ENCODE assay signal across 9 mouse cellular contexts in the genomic region with DNA sequence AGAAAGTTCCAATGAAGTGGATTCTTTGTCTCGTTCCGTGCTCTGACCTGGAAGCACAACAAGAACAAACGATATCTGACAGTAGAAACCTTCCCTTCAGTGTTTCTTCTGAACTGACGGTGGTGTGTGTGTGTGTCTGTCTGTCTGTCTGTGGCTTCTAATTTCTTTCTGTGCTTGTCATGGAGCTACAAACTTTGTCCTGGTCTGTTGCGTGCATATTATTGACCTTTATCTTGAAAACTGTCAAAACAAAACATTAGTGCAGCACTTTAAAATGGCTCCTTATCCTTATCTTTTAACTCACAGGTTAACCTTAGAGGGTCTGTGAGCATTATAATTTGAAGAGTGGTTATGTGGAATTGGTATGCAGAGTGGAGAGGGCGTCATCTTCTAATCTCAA. TPM values are rescaled to one million over a fixed set of nuclear protein-coding genes. Genes with fewer than 3 reads are reported as not detected.
DNase-seq lines count a peak whose midpoint lies in the region; ATAC-seq and TF ChIP-seq lines count a peak whose summit lies in the region.
"Had no signal": no experiment of that assay in that cellular context is flagged by ENCODE, and none has a peak within 500 bp of the region (broad histone marks: within the 10 kb centered on the region; RNA-seq: fewer than 3 reads in every experiment).

No protein-coding gene starts in this region.

- TF ChIP-seq CTCF in heart, postnatal 0 days (IDR thresholded peaks at IDR 0.05; ENCODE audit: low read depth) = no peak

- WGBS in heart, postnatal 0 days = 7% methylated on average over 6 of the region's 6 CpGs
- WGBS in hindbrain, embryonic 14.5 days = 58% methylated on average over 6 of the region's 6 CpGs
- 71% methylated on average over 6 of the region's 6 CpGs for WGBS in midbrain, embryonic 11.5 days

- DNase-seq in heart, postnatal 0 days (ENCODE audit: low spot score) = no peak
- DNase-seq in heart, adult 9 months (ENCODE audit: low spot score in 2 of 2) = no peak
- peak; percentile 40 for DNase-seq in c-Kit-positive CD71-positive TER-119-negative erythroid progenitor cells, embryonic 14.5 days (ENCODE audit: low read depth)
- no peak for DNase-seq in hindbrain, embryonic 14.5 days (ENCODE audit: low spot score)
- no peak for DNase-seq in midbrain, embryonic 11.5 days (ENCODE audit: low spot score, missing footprints)
- DNase-seq in frontal cortex, postnatal 25 days (ENCODE audit: low spot score in 2 of 2) = no peak
- no peak for DNase-seq in left cerebral cortex, adult 8-10 months (ENCODE audit: low spot score in 2 of 2)
- DNase-seq in kidney, postnatal 10 days = no peak
- DNase-seq: spleen, adult 18-20 months had no signal

- H3K9me3 ChIP-seq in heart, postnatal 0 days (replicated peaks; ENCODE audit: control insufficient read depth, low read length) = no peaks in the 10 kb centered on the region
- no peaks in the 10 kb centered on the region for H3K9me3 ChIP-seq in hindbrain, embryonic 14.5 days (ENCODE audit: control insufficient read depth, low read length)
- no peaks in the 10 kb centered on the region for H3K9me3 ChIP-seq in midbrain, embryonic 11.5 days (ENCODE audit: control insufficient read depth, low read length)

- TF ChIP-seq EP300 in heart, postnatal 0 days (IDR thresholded peaks at IDR 0.05; ENCODE audit: low read depth) = no peak

- ATAC-seq in heart, postnatal 0 days (ENCODE audit: insufficient read depth, low read depth) = no peak
- no peak for ATAC-seq in hindbrain, embryonic 14.5 days (ENCODE audit: low FRiP score)
- no peak for ATAC-seq in midbrain, embryonic 11.5 days (ENCODE audit: low FRiP score)

- peak overlapping the region; percentile 88 for H3K4me3 ChIP-seq in heart, postnatal 0 days (ENCODE audit: low read depth, low read length)
- H3K4me3 ChIP-seq in hindbrain, embryonic 14.5 days (replicated peaks; ENCODE audit: low read length) = peak overlapping the region; percentile 96
- peak overlapping the region; percentile 99 for H3K4me3 ChIP-seq in midbrain, embryonic 11.5 days (ENCODE audit: low read depth, low read length)

- peaks cover 22% of the 10 kb centered on the region for H3K4me1 ChIP-seq in heart, postnatal 0 days (ENCODE audit: control insufficient read depth, insufficient read depth)
- H3K4me1 ChIP-seq in hindbrain, embryonic 14.5 days (replicated peaks; ENCODE audit: control insufficient read depth, insufficient read depth, low read length) = peaks cover 35% of the 10 kb centered on the region
- peaks cover 15% of the 10 kb centered on the region for H3K4me1 ChIP-seq in midbrain, embryonic 11.5 days (ENCODE audit: control insufficient read depth, insufficient read depth, low read length)

- peak overlapping the region; percentile 66 for H3K4me2 ChIP-seq in heart, postnatal 0 days (ENCODE audit: low read depth, low read length)
- H3K4me2 ChIP-seq in hindbrain, embryonic 14.5 days (replicated peaks) = peak overlapping the region; percentile 86
- H3K4me2 ChIP-seq in midbrain, embryonic 11.5 days = peak overlapping the region; percentile 86

- H3K36me3 ChIP-seq in heart, postnatal 0 days (replicated peaks; ENCODE audit: control insufficient read depth, insufficient read depth, low read length) = peaks cover 36% of the 10 kb centered on the region
- peaks cover 38% of the 10 kb centered on the region for H3K36me3 ChIP-seq in hindbrain, embryonic 14.5 days (replicated peaks; ENCODE audit: control insufficient read depth, insufficient read depth)
- H3K36me3 ChIP-seq in midbrain, embryonic 11.5 days (ENCODE audit: control insufficient read depth, insufficient read depth, low read length) = peaks cover 3% of the 10 kb centered on the region; the same call in 1 of the 2 replicates

- H3K9ac ChIP-seq in heart, postnatal 0 days (replicated peaks; ENCODE audit: low read depth, low read length) = peak overlapping the region; percentile 94
- H3K9ac ChIP-seq in hindbrain, embryonic 14.5 days = peak overlapping the region; percentile 96
- peak overlapping the region; percentile 97 for H3K9ac ChIP-seq in midbrain, embryonic 11.5 days (ENCODE audit: low read length)

- no peaks in the 10 kb centered on the region for H3K27me3 ChIP-seq in heart, postnatal 0 days (ENCODE audit: control insufficient read depth, insufficient read depth, low read length)
- no peaks in the 10 kb centered on the region for H3K27me3 ChIP-seq in hindbrain, embryonic 14.5 days (ENCODE audit: control insufficient read depth, insufficient read depth, low read length)
- no peaks in the 10 kb centered on the region; the same call in 1 of the 2 replicates for H3K27me3 ChIP-seq in midbrain, embryonic 11.5 days (ENCODE audit: control insufficient read depth, insufficient read depth, low read length)

- peak overlapping the region; percentile 99; the same call in 1 of the 2 replicates for H3K27ac ChIP-seq in heart, postnatal 0 days (ENCODE audit: low read depth)
- no peak overlapping the region for H3K27ac ChIP-seq in hindbrain, embryonic 14.5 days
- H3K27ac ChIP-seq in midbrain, embryonic 11.5 days (ENCODE audit: low read depth, low read length) = no peak overlapping the region

RNA-seq across cellular contexts. Expression of a gene that starts 3.3 kb away (rescaled TPM):
- 163 and 237 TPM in 2 replicates for total RNA-seq in heart, postnatal 0 days (2014; rRNA removed; ENCODE audit: low replicate concordance)
- polyA plus RNA-seq in heart, postnatal 0 days (2015; fragmentation: Nextera tagmentation; extraction: Ambion mirVana) = 483 and 530 TPM in 2 replicates
- polyA plus RNA-seq in hindbrain, embryonic 14.5 days (2014; fragmentation: Nextera tagmentation; extraction: Ambion mirVana) = 515 and 597 TPM in 2 replicates
- polyA plus RNA-seq in midbrain, embryonic 11.5 days (2014; fragmentation: Nextera tagmentation; extraction: Ambion mirVana) = 435 and 478 TPM in 2 replicates
- 100 to 1,000 TPM; 569 to 599 (median 583) TPM for total RNA-seq in left cerebral cortex, adult 8-10 months (2022)

RNA-seq across cellular contexts. Expression of a gene that starts 40.7 kb away (rescaled TPM):
- total RNA-seq in heart, postnatal 0 days (2014; rRNA removed; ENCODE audit: low replicate concordance) = 40.8 and 53.2 TPM in 2 replicates
- polyA plus RNA-seq in heart, postnatal 0 days (2015; fragmentation: Nextera tagmentation; extraction: Ambion mirVana) = 65.4 and 67.1 TPM in 2 replicates
- 10.4 and 13.2 TPM in 2 replicates for polyA plus RNA-seq in hindbrain, embryonic 14.5 days (2014; fragmentation: Nextera tagmentation; extraction: Ambion mirVana)
- polyA plus RNA-seq in midbrain, embryonic 11.5 days (2014; fragmentation: Nextera tagmentation; extraction: Ambion mirVana) = 11.1 and 12.4 TPM in 2 replicates
- total RNA-seq in left cerebral cortex, adult 8-10 months (2022) = 10 to 100 TPM; 20.7 to 22.9 (median 22.0) TPM
